Mouse (Mus musculus) kidney, embryonic 14.5 days (tissue): Measurements from ENCODE around the gene Astn1. TPM values are rescaled to one million over a fixed set of nuclear protein-coding genes. Genes with fewer than 3 reads are reported as not detected.

Experiments used
- ATAC-seq: fragments of 200-750 bp; cut with Nextera tagmentation; 2 replicates; pipeline ENCODE4 v1.8.0; 2017; ENCODE audit warnings: moderate number of reproducible peaks, mild to moderate bottlenecking, moderate TSS enrichment, moderate library complexity; ENCODE audit not compliant: low FRiP score, low TSS enrichment
- H3K27ac ChIP-seq: fragments of 300-500 bp; sonication (generic); 2 replicates; pipeline ENCODE4 v1.5.1; 2014; ENCODE audit warnings: low read depth, mild to moderate bottlenecking, low read length, moderate library complexity, mixed read lengths
- H3K27me3 ChIP-seq: fragments of 300-500 bp; sonication (generic); 2 replicates; pipeline ENCODE4 v1.6.1; 2014; ENCODE audit warnings: mild to moderate bottlenecking, low read length; ENCODE audit not compliant: control insufficient read depth, insufficient read depth
- H3K36me3 ChIP-seq: fragments of 300-500 bp; sonication (generic); 2 replicates; pipeline ENCODE4 v1.6.1; 2014; ENCODE audit warnings: low read length, mixed read lengths; ENCODE audit not compliant: control insufficient read depth, insufficient read depth
- H3K4me1 ChIP-seq: fragments of 300-500 bp; sonication (generic); 2 replicates; pipeline ENCODE4 v1.6.1; 2014; ENCODE audit warnings: low read length, mixed read lengths; ENCODE audit not compliant: control insufficient read depth, insufficient read depth
- H3K4me2 ChIP-seq: fragments of 300-500 bp; sonication (generic); replicated peaks from 2 replicates; pipeline ENCODE4 v1.6.1; 2014; ENCODE audit warnings: low read depth, mild to moderate bottlenecking, low read length
- H3K4me3 ChIP-seq: fragments of 300-500 bp; sonication (generic); 2 replicates; pipeline ENCODE4 v1.5.1; 2014; ENCODE audit warnings: mild to moderate bottlenecking, low read length
- H3K9ac ChIP-seq: fragments of 300-500 bp; sonication (generic); 2 replicates; pipeline ENCODE4 v1.6.1; 2014; ENCODE audit warnings: low read depth, mild to moderate bottlenecking, low read length, moderate library complexity
- H3K9me3 ChIP-seq: fragments of 300-500 bp; sonication (generic); 2 replicates; pipeline ENCODE4 v1.6.1; 2016; ENCODE audit warnings: low read length; ENCODE audit not compliant: control insufficient read depth
- WGBS: fragments of 180-500 bp; shearing (Covaris S2); extraction: QIAGEN DNeasy Blood & Tissue Kit; methylation state at CpG from one replicate; pipeline ENCODE4 v1.1.7; 2014; 5-methylcytosine and 5-hydroxymethylcytosine counted together
- polyA plus RNA-seq: library from polyadenylated mRNA; unstranded; fragments of >200 nt; fragmentation: Nextera tagmentation; extraction: Ambion mirVana; gene quantifications from 2 replicates; pipeline ENCODE4 v1.2.1, GENCODE M21; 2014

Astn1 gene
- polyA plus RNA-seq, 1 experiment from 2014 or later, result 1.3 TPM

GRCm38 (mm10) chr1:158554020-158554505 is 192.0 kb downstream of the Astn1 start:
- H3K9me3 ChIP-seq, result no peaks in the 10 kb centered on the region
- no peaks in the 10 kb centered on the region for H3K27me3 ChIP-seq
- ATAC-seq, result peak; percentile 64; the same call in 1 of the 2 replicates
- H3K4me2 ChIP-seq, result no peak overlapping the region
- no peak overlapping the region for H3K9ac ChIP-seq
- no peaks in the 10 kb centered on the region for H3K4me1 ChIP-seq
- H3K27ac ChIP-seq, result no peak overlapping the region
- no peaks in the 10 kb centered on the region for H3K36me3 ChIP-seq
- H3K4me3 ChIP-seq, result no peak overlapping the region
- WGBS, result 23% methylated on average over 6 of the region's 6 CpGs

- H3K4me2 ChIP-seq, result no peak overlapping the region
- ATAC-seq, result no peak
- no peaks in the 10 kb centered on the region for H3K4me1 ChIP-seq
- WGBS, result 92% methylated on average over 5 of the region's 5 CpGs
- no peak overlapping the region for H3K4me3 ChIP-seq
- no peaks in the 10 kb centered on the region for H3K27me3 ChIP-seq
- H3K27ac ChIP-seq, result no peak overlapping the region
- no peaks in the 10 kb centered on the region for H3K36me3 ChIP-seq
- no peak overlapping the region for H3K9ac ChIP-seq
- H3K9me3 ChIP-seq, result no peaks in the 10 kb centered on the region
Measured at GRCm38 (mm10) chr1:158573168-158573567, 211.1 kb downstream of the Astn1 start.

GRCm38 (mm10) chr1:158573597-158573996 is 211.5 kb downstream of the Astn1 start:
- Histone ChIP-seq H3K27ac (no peak overlapping the region), H3K4me3 (no peak overlapping the region), H3K4me1 (no peaks in the 10 kb centered on the region), H3K9me3 (no peaks in the 10 kb centered on the region), H3K9ac (no peak overlapping the region), H3K36me3 (no peaks in the 10 kb centered on the region), H3K4me2 (no peak overlapping the region), H3K27me3 (no peaks in the 10 kb centered on the region)
- whole genome bisulfite sequencing, result 89% methylated on average over 7 of the region's 7 CpGs
- ATAC-seq, result no peak

- H3K9ac ChIP-seq, result no peak overlapping the region
- no peaks in the 10 kb centered on the region for H3K27me3 ChIP-seq
- H3K27ac ChIP-seq, result no peak overlapping the region
- H3K36me3 ChIP-seq, result no peaks in the 10 kb centered on the region
- no peak for ATAC-seq
- no peaks in the 10 kb centered on the region for H3K4me1 ChIP-seq
- H3K4me2 ChIP-seq, result no peak overlapping the region
- H3K9me3 ChIP-seq, result no peaks in the 10 kb centered on the region
- 48% methylated on average over 1 of the region's 1 CpGs for WGBS
- H3K4me3 ChIP-seq, result no peak overlapping the region
Measured at GRCm38 (mm10) chr1:158575997-158576396, 213.9 kb downstream of the Astn1 start.

GRCm38 (mm10) chr1:158581806-158582205 is 219.7 kb downstream of the Astn1 start:
- no peak for ATAC-seq
- Histone ChIP-seq H3K9ac (no peak overlapping the region), H3K27ac (no peak overlapping the region), H3K27me3 (no peaks in the 10 kb centered on the region), H3K4me1 (no peaks in the 10 kb centered on the region), H3K4me2 (no peak overlapping the region), H3K9me3 (no peaks in the 10 kb centered on the region), H3K4me3 (no peak overlapping the region), H3K36me3 (no peaks in the 10 kb centered on the region)

- no peak for ATAC-seq
- Histone ChIP-seq H3K9me3 (no peaks in the 10 kb centered on the region), H3K4me1 (no peaks in the 10 kb centered on the region), H3K9ac (no peak overlapping the region), H3K4me3 (no peak overlapping the region), H3K4me2 (no peak overlapping the region), H3K27me3 (no peaks in the 10 kb centered on the region), H3K36me3 (no peaks in the 10 kb centered on the region), H3K27ac (no peak overlapping the region)
- WGBS, result 79% methylated on average over 3 of the region's 3 CpGs
Measured at GRCm38 (mm10) chr1:158588903-158589302, 226.8 kb downstream of the Astn1 start.

- H3K4me1 ChIP-seq, result no peaks in the 10 kb centered on the region
- H3K36me3 ChIP-seq, result no peaks in the 10 kb centered on the region
- no peak overlapping the region for H3K4me3 ChIP-seq
- H3K4me2 ChIP-seq, result no peak overlapping the region
- H3K9me3 ChIP-seq, result no peaks in the 10 kb centered on the region
- no peaks in the 10 kb centered on the region for H3K27me3 ChIP-seq
- H3K27ac ChIP-seq, result no peak overlapping the region
- 42% methylated on average over 16 of the region's 16 CpGs for WGBS
- ATAC-seq, result peak; percentile 89; the same call in 1 of the 2 replicates
- no peak overlapping the region for H3K9ac ChIP-seq
Measured at GRCm38 (mm10) chr1:158596726-158597448, 234.8 kb downstream of the Astn1 start.

- WGBS, result 78% methylated on average over 7 of the region's 7 CpGs
Measured at GRCm38 (mm10) chr1:158597996-158598395, 235.9 kb downstream of the Astn1 start.

GRCm38 (mm10) chr1:158599435-158599834 is 237.4 kb downstream of the Astn1 start:
- no peaks in the 10 kb centered on the region for H3K27me3 ChIP-seq
- H3K9me3 ChIP-seq, result no peaks in the 10 kb centered on the region
- H3K4me3 ChIP-seq, result no peak overlapping the region
- no peak overlapping the region for H3K27ac ChIP-seq
- WGBS, result 81% methylated on average over 2 of the region's 2 CpGs
- ATAC-seq, result no peak
- H3K4me2 ChIP-seq, result no peak overlapping the region
- no peaks in the 10 kb centered on the region for H3K4me1 ChIP-seq
- H3K36me3 ChIP-seq, result no peaks in the 10 kb centered on the region
- no peak overlapping the region for H3K9ac ChIP-seq

More at GRCm38 (mm10) chr1:158597996-158598395, 235.9 kb downstream of the Astn1 start:
- H3K27ac ChIP-seq, result no peak overlapping the region
- ATAC-seq, result no peak
- H3K9me3 ChIP-seq, result no peaks in the 10 kb centered on the region
- H3K4me3 ChIP-seq, result no peak overlapping the region
- no peak overlapping the region for H3K9ac ChIP-seq
- no peaks in the 10 kb centered on the region for H3K27me3 ChIP-seq
- H3K4me2 ChIP-seq, result no peak overlapping the region
- H3K36me3 ChIP-seq, result no peaks in the 10 kb centered on the region
- H3K4me1 ChIP-seq, result no peaks in the 10 kb centered on the region
